In genomic region chr5:97088231-97088630, GRCm38 (mm10) we compare ENCODE assay signal across 27 mouse cellular contexts.
"Had no signal": no experiment of that assay in that cellular context is flagged by ENCODE, and none has a peak within 500 bp of the region (broad histone marks: within the 10 kb centered on the region; RNA-seq: fewer than 3 reads in every experiment).

No protein-coding gene starts in this region.

- H3K4me3 ChIP-seq: embryonic facial prominence, embryonic 10.5 days; embryonic facial prominence, embryonic 12.5 days; embryonic facial prominence, embryonic 13.5 days; embryonic facial prominence, embryonic 15.5 days; erythroblast, embryonic 14.5 days; forebrain, embryonic 10.5 days; forebrain, embryonic 12.5 days; forebrain, embryonic 13.5 days; forebrain, embryonic 15.5 days had no signal

- H3K27ac ChIP-seq: embryonic facial prominence, embryonic 10.5 days; embryonic facial prominence, embryonic 12.5 days; embryonic facial prominence, embryonic 13.5 days; embryonic facial prominence, embryonic 15.5 days; forebrain, embryonic 10.5 days; forebrain, embryonic 12.5 days; forebrain, embryonic 13.5 days; forebrain, embryonic 15.5 days; gastrocnemius, adult 2 months had no signal

- H3K4me1 ChIP-seq: embryonic facial prominence, embryonic 10.5 days; embryonic facial prominence, embryonic 12.5 days; embryonic facial prominence, embryonic 13.5 days; embryonic facial prominence, embryonic 15.5 days; forebrain, embryonic 12.5 days had no signal

- H3K4me2 ChIP-seq: embryonic facial prominence, embryonic 12.5 days; embryonic facial prominence, embryonic 13.5 days; embryonic facial prominence, embryonic 15.5 days; forebrain, embryonic 12.5 days; forebrain, embryonic 13.5 days; forebrain, embryonic 15.5 days had no signal

- ATAC-seq: forebrain, embryonic 13.5 days; forebrain, embryonic 14.5 days; forebrain, embryonic 15.5 days; forebrain, embryonic 16.5 days; forebrain, postnatal 0 days had no signal

- H3K9ac ChIP-seq: embryonic facial prominence, embryonic 12.5 days; embryonic facial prominence, embryonic 13.5 days; embryonic facial prominence, embryonic 15.5 days; forebrain, embryonic 12.5 days; forebrain, embryonic 13.5 days; forebrain, embryonic 15.5 days; forebrain, postnatal 0 days had no signal

- H3K27me3 ChIP-seq: embryonic facial prominence, embryonic 12.5 days; embryonic facial prominence, embryonic 13.5 days; embryonic facial prominence, embryonic 15.5 days; forebrain, embryonic 12.5 days; forebrain, embryonic 13.5 days; forebrain, embryonic 15.5 days had no signal

- DNase-seq: cerebellum, adult 18-20 months; cerebellum, adult 2 months; cerebellum, adult 8-10 months; cerebellum, adult 9-10 months; cerebellum, adult 9-11 months; cerebellum, postnatal 14 days; cerebellum, postnatal 25 days; cerebellum, postnatal 36 days; embryo, embryonic 11 days; forebrain, postnatal 0 days; gastrocnemius, adult 2 months; gastrocnemius, postnatal 10 days; gastrocnemius, postnatal 14 days; gastrocnemius, postnatal 25 days; gastrocnemius, postnatal 36 days; heart, adult 18-20 months had no signal

- H3K9me3 ChIP-seq: embryonic facial prominence, embryonic 10.5 days; embryonic facial prominence, embryonic 12.5 days; embryonic facial prominence, embryonic 13.5 days; embryonic facial prominence, embryonic 15.5 days; forebrain, embryonic 10.5 days; forebrain, embryonic 12.5 days; forebrain, embryonic 13.5 days; forebrain, embryonic 15.5 days had no signal
